Mouse (Mus musculus) megakaryocyte-erythroid progenitor cell, adult 5-6 weeks (primary cell): ENCODE data around the gene Mavs. TPM values are rescaled to one million over a fixed set of nuclear protein-coding genes. Genes with fewer than 3 reads are reported as not detected.

Experiments used
- ATAC-seq: replicated peaks from 2 replicates; pipeline ENCODE4 v1.8.0; 2016; ENCODE audit warnings: mild to moderate bottlenecking, inconsistent platforms; ENCODE audit not compliant: severe bottlenecking, poor library complexity, low FRiP score, low TSS enrichment
- total RNA-seq, 2 experiments: library from RNA; stranded (forward) in 1 of 2; stranded (reverse) in 1 of 2; fragments of 200-1000, 215-1000 nt in 1 of 2; fragments of >200 nt in 1 of 2; fragmentation: Nextera tagmentation in 1 of 2; gene quantifications; 2 replicates each; pipeline ENCODE4 v1.2.3; 2014 to 2017

Gene Mavs
- total RNA-seq (2014; fragmentation: Nextera tagmentation) (28.8 and 28.9 TPM in 2 replicates), total RNA-seq (2017) (16.9 and 24.8 TPM in 2 replicates)

- peak; percentile 99 for ATAC-seq
Observed at GRCm38 (mm10) chr2:131233307-131234126, at the start of gene Mavs. TSS of gene Mavs (plus strand) at chr2:131234063.

- ATAC-seq = no peak; the same call in 1 of the 2 replicates
Observed at GRCm38 (mm10) chr2:131186343-131186742, 47.5 kb upstream of the Mavs start.

GRCm38 (mm10) chr2:131186771-131187601 lies 46.9 kb upstream of the Mavs start, which contains the start of the genes Cdc25b and Spef1:
TSS of gene Cdc25b (plus strand) at chr2:131186949.
TSS of gene Spef1 (minus strand) at chr2:131187282.
- ATAC-seq = peak; percentile 84

- ATAC-seq = no peak
Observed at GRCm38 (mm10) chr2:131187602-131187922, 46.3 kb upstream of the Mavs start.

- ATAC-seq = peak; percentile 46; the same call in 1 of the 2 replicates
Observed at GRCm38 (mm10) chr2:131188311-131188710, 45.6 kb upstream of the Mavs start.

- ATAC-seq = peak; percentile 36; the same call in 1 of the 2 replicates
Observed at GRCm38 (mm10) chr2:131189521-131190309, 44.1 kb upstream of the Mavs start.

GRCm38 (mm10) chr2:131190344-131191004 lies 43.4 kb upstream of the Mavs start:
- ATAC-seq = no peak

- ATAC-seq = no peak
Observed at GRCm38 (mm10) chr2:131191005-131191390, 42.9 kb upstream of the Mavs start.

GRCm38 (mm10) chr2:131196606-131197316 lies 37.1 kb upstream of the Mavs start:
- no peak for ATAC-seq

GRCm38 (mm10) chr2:131200710-131201109 lies 33.2 kb upstream of the Mavs start:
- ATAC-seq = no peak

GRCm38 (mm10) chr2:131201262-131201661 lies 32.6 kb upstream of the Mavs start:
- ATAC-seq = no peak

- ATAC-seq = no peak
Observed at GRCm38 (mm10) chr2:131203816-131204409, 29.9 kb upstream of the Mavs start.

- ATAC-seq = no peak
Observed at GRCm38 (mm10) chr2:131204410-131204981, 29.4 kb upstream of the Mavs start.

GRCm38 (mm10) chr2:131205521-131206182 lies 28.2 kb upstream of the Mavs start:
- ATAC-seq = peak; percentile 66

GRCm38 (mm10) chr2:131206778-131207177 lies 27.1 kb upstream of the Mavs start, which contains the start of gene Ap5s1:
TSS of gene Ap5s1 (plus strand) at chr2:131207078.
- no peak for ATAC-seq

GRCm38 (mm10) chr2:131208356-131208755 lies 25.5 kb upstream of the Mavs start:
- no peak for ATAC-seq

GRCm38 (mm10) chr2:131209125-131209795 lies 24.6 kb upstream of the Mavs start:
- peak; percentile 46 for ATAC-seq
